ENCODE assay signal across 8 mouse cellular contexts in the genomic region with DNA sequence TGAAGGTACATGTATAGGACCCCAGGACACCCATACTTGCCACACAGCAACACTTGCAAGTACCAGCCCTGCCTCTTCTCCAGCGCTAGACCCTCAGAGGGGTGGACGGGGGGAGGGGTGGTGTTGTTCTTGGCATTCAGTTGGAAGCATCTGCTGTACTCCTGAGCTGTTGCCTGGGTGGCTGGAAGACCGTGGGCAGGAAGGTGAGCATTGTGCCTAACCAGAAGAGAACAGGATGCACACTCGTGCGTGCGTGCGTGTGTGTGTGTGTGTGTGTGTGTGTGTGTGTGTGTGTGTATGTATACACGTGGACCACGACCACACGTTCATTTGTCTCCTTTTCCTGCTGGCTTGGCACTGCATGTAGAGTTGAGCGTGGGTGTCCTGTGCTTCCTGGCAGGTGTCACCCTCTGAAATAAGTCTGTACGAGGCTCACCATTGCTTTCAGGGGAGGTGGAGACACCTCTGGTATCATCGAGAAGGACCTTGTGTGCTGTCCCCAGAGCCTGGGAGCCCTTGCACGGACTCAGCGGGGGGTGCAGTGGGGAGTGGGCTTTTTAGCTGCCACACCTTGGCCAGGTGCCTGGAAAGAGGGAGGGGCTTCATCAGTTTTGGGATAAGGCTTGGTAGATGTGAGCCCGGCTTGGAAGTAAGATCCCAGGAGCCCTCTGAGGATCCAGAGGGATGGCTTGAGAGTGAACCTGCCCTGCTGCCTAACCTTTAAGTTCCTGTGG.
DNase-seq lines count a peak whose midpoint lies in the region; ATAC-seq and TF ChIP-seq lines count a peak whose summit lies in the region.

No protein-coding gene starts in this region.

- H3K36me3 ChIP-seq in heart, embryonic 13.5 days, result no peaks in the 10 kb centered on the region
- H3K36me3 ChIP-seq in stomach, embryonic 15.5 days, result no peaks in the 10 kb centered on the region
- no peaks in the 10 kb centered on the region for H3K36me3 ChIP-seq in stomach, postnatal 0 days (ENCODE audit: control insufficient read depth, insufficient read depth, low read length)
- H3K36me3 ChIP-seq in stomach, embryonic 16.5 days (ENCODE audit: control insufficient read depth, insufficient read depth, low read length), result no peaks in the 10 kb centered on the region

- intact Hi-C loops in heart, postnatal 14 days (cut with DNase I), result no loop called here

- TF ChIP-seq EP300 in stomach, postnatal 0 days (optimal IDR thresholded peaks at IDR 0.05), result no peak

- H3K27ac ChIP-seq in heart, embryonic 13.5 days (replicated peaks), result peak overlapping the region; percentile 5; the same call in 1 of the 2 replicates
- peak overlapping the region; percentile 51 for H3K27ac ChIP-seq in stomach, embryonic 15.5 days
- H3K27ac ChIP-seq in stomach, postnatal 0 days (replicated peaks), result no peak overlapping the region
- H3K27ac ChIP-seq in stomach, embryonic 16.5 days (ENCODE audit: low read length), result no peak overlapping the region; the same call in 1 of the 2 replicates

- no peaks in the 10 kb centered on the region for H3K9me3 ChIP-seq in heart, embryonic 13.5 days
- H3K9me3 ChIP-seq in stomach, embryonic 15.5 days, result no peaks in the 10 kb centered on the region
- no peaks in the 10 kb centered on the region for H3K9me3 ChIP-seq in stomach, postnatal 0 days (ENCODE audit: control insufficient read depth, low read length)
- H3K9me3 ChIP-seq in stomach, embryonic 16.5 days (replicated peaks; ENCODE audit: control insufficient read depth, low read length), result no peaks in the 10 kb centered on the region

- TF ChIP-seq CTCF in stomach, postnatal 0 days (IDR thresholded peaks at IDR 0.05; ENCODE audit: low read depth), result no peak

- H3K9ac ChIP-seq in heart, embryonic 13.5 days, result peak overlapping the region; percentile 28; the same call in 1 of the 2 replicates
- H3K9ac ChIP-seq in stomach, embryonic 15.5 days, result no peak overlapping the region
- H3K9ac ChIP-seq in stomach, postnatal 0 days (ENCODE audit: low read length), result no peak overlapping the region
- peak overlapping the region; percentile 28; the same call in 1 of the 2 replicates for H3K9ac ChIP-seq in stomach, embryonic 16.5 days (ENCODE audit: low read length)

- H3K4me1 ChIP-seq in heart, embryonic 13.5 days, result peaks cover 80% of the 10 kb centered on the region
- H3K4me1 ChIP-seq in stomach, embryonic 15.5 days, result peaks cover 59% of the 10 kb centered on the region
- H3K4me1 ChIP-seq in stomach, postnatal 0 days (replicated peaks; ENCODE audit: control insufficient read depth, insufficient read depth), result peaks cover 27% of the 10 kb centered on the region
- H3K4me1 ChIP-seq in stomach, embryonic 16.5 days (ENCODE audit: control insufficient read depth, insufficient read depth, low read length), result peaks cover 52% of the 10 kb centered on the region

- ATAC-seq in heart, embryonic 13.5 days (ENCODE audit: extremely low read depth, insufficient number of reproducible peaks, low FRiP score, low TSS enrichment), result no peak
- ATAC-seq in stomach, embryonic 15.5 days (ENCODE audit: insufficient read depth, low FRiP score, low read depth), result no peak
- no peak for ATAC-seq in stomach, postnatal 0 days (ENCODE audit: low FRiP score, low TSS enrichment)
- peak; percentile 53 for ATAC-seq in inflammation-experienced regulatory T-cells, adult 6 months
- no peak for ATAC-seq in stomach, embryonic 16.5 days (ENCODE audit: insufficient read depth, low FRiP score)

- no peak for DNase-seq in heart, postnatal 14 days
- no peak for DNase-seq in stomach, postnatal 0 days (ENCODE audit: low spot score)
- DNase-seq in urinary bladder, adult 18-20 months (ENCODE audit: low spot score in 2 of 2), result no peak
- no peak for DNase-seq in cerebellum, adult 8-10 months

- no peak overlapping the region for H3K4me2 ChIP-seq in heart, embryonic 13.5 days
- H3K4me2 ChIP-seq in stomach, embryonic 15.5 days, result no peak overlapping the region
- no peak overlapping the region for H3K4me2 ChIP-seq in stomach, postnatal 0 days (replicated peaks; ENCODE audit: low read depth)
- H3K4me2 ChIP-seq in stomach, embryonic 16.5 days (ENCODE audit: low read depth, low read length), result peak overlapping the region; percentile 5; the same call in 1 of the 2 replicates

- H3K27me3 ChIP-seq in heart, embryonic 13.5 days (replicated peaks), result no peaks in the 10 kb centered on the region
- H3K27me3 ChIP-seq in stomach, embryonic 15.5 days (replicated peaks), result no peaks in the 10 kb centered on the region
- no peaks in the 10 kb centered on the region for H3K27me3 ChIP-seq in stomach, postnatal 0 days (ENCODE audit: control insufficient read depth, insufficient read depth, low read length)
- H3K27me3 ChIP-seq in stomach, embryonic 16.5 days (ENCODE audit: control insufficient read depth, insufficient read depth, low read length), result no peaks in the 10 kb centered on the region

- 58% methylated on average over 16 of the region's 16 CpGs for WGBS in heart, embryonic 13.5 days
- WGBS in stomach, embryonic 15.5 days, result 63% methylated on average over 16 of the region's 16 CpGs
- WGBS in stomach, postnatal 0 days, result 62% methylated on average over 16 of the region's 16 CpGs
- WGBS in stomach, embryonic 16.5 days, result 63% methylated on average over 16 of the region's 16 CpGs

- no peak overlapping the region for H3K4me3 ChIP-seq in heart, embryonic 13.5 days
- no peak overlapping the region for H3K4me3 ChIP-seq in stomach, embryonic 15.5 days (replicated peaks)
- no peak overlapping the region for H3K4me3 ChIP-seq in stomach, postnatal 0 days (ENCODE audit: low read depth, low read length)
- no peak overlapping the region for H3K4me3 ChIP-seq in stomach, embryonic 16.5 days (replicated peaks; ENCODE audit: low read length)

Comparison
In these comparisons a context has a peak if more than half of its experiments do, and no peak if none do; other contexts are left out.
1. H3K27ac ChIP-seq: peak in heart, embryonic 13.5 days (single experiment) and stomach, embryonic 15.5 days (single experiment); none in stomach, postnatal 0 days (single experiment) and stomach, embryonic 16.5 days (single experiment).
2. H3K9ac ChIP-seq: peak in heart, embryonic 13.5 days (single experiment) and stomach, embryonic 16.5 days (single experiment); none in stomach, embryonic 15.5 days (single experiment) and stomach, postnatal 0 days (single experiment).